Mouse (Mus musculus): ENCODE measurements around the gene Ice2.

Gene Ice2

DNA sequence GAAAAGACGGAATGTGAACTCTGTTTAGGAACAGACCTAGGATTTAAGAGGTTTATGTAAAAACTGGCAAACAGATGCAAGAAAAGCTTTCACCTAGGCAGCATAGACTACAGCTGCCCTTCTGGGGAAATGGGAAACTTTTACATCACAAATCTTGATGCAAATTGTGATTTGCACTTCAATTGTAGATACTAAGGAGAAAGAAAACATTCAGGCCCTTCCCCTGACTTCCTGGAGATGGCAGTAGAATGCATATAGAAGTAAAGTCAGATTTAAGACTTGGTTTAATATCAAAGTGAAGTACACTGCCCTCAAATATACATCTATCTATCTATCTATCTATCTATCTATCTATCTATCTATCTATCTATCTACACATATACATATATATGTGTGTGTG, 21.8 kb downstream of the Ice2 start:
- no peak for DNase-seq (ENCODE audit: low spot score)

DNA sequence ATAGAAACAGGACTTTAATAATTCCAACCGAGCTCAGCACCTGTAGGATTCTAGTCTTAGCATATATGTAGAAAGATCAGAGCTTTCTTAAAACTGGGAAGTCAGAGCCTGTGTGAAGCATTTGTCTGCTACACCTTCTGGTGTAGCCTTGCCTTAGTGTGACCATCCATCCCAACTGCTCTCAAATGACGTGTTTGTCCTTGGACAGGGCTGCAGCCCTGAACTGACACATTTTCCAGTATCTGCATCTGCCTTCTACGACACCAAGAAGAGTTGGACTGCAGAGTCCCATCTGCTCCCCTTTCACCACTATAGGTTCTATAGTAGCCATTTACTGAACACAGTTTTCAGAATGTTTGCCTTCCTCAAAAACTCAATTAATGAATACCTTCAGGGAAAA, 32.8 kb downstream of the Ice2 start:
- no peak for DNase-seq (ENCODE audit: low spot score)

GRCm38 (mm10) chr9:69431863-69432555, 34.3 kb downstream of the Ice2 start:
- DNase-seq (ENCODE audit: low spot score): no peak

DNA sequence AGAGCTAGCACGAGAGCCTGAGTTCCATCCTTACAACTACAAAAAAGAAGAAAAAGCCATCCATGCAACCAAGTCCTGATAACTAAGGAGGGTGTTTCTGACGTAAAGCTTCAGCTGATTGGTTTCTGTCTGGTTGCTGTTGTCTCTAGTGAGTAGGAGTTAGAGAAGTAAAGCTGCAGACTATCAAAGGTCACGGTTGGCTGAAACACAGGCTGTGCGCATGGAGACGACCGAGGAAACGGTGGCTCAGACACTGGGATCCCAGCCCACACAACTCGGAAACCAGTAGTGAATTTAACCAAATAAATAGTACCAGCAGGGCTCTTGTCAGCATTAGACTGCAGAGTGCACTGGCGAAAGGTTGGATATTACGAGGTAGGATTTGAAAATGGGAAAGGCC, 37.5 kb downstream of the Ice2 start:
- DNase-seq (ENCODE audit: low spot score): no peak

DNA sequence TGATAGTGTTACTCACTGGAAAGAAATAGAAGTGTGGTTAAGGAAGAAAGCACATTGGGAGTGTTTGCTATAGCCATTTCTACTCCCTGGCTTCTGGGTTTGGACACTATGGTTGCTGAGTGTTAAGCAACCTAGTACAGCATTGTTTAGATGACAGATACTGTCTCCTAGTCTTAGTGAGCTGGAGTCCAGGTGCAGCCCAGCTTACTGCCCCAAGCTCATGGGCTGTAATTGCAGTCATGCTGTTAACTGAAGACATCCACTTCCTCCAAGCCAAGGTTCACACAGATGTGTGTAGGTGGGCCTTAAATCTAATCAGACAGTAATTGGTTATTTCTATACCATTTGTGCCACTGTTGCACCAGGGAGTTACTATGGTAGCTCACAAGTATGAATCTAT, 38.0 kb downstream of the Ice2 start:
- DNase-seq (ENCODE audit: low spot score): no peak

GRCm38 (mm10) chr9:69439805-69440357, 42.2 kb downstream of the Ice2 start:
- no peak for DNase-seq (ENCODE audit: low spot score)

GRCm38 (mm10) chr9:69442471-69443038, 44.8 kb downstream of the Ice2 start:
- DNase-seq (ENCODE audit: low spot score): no peak

- DNase-seq (ENCODE audit: low spot score): no peak
These were observed 45.5 kb downstream of the Ice2 start for GRCm38 (mm10) chr9:69443203-69443602.

DNA sequence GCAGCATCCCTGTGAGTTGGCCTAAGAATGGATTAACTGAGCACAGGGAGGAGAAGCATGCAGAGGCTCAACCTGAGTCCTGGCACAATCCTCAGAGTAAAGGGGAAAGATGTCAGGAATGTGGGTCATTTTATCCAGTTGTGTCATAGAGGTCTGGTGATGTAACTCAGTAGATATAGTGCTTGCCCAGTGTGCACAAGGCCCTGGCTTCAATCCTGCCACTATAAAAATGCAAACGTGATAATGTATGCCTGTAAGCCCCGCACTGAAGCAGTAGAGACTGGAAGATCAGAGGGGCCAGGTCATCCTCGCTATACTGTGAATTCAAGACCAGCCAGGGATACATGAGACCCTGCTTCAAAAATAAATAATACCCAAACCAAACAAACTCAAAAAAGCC, 51.1 kb downstream of the Ice2 start:
- DNase-seq (ENCODE audit: low spot score): no peak

- DNase-seq (ENCODE audit: low spot score): no peak
These were observed 52.9 kb downstream of the Ice2 start for GRCm38 (mm10) chr9:69450636-69451035.

- no peak for DNase-seq (ENCODE audit: low spot score)
These were observed 54.4 kb downstream of the Ice2 start for GRCm38 (mm10) chr9:69451886-69452810.

GRCm38 (mm10) chr9:69453066-69453900, 55.6 kb downstream of the Ice2 start, which contains the start of gene Anxa2:
Anxa2 (plus strand) TSS chr9:69453620.
- DNase-seq (ENCODE audit: low spot score): no peak

DNA sequence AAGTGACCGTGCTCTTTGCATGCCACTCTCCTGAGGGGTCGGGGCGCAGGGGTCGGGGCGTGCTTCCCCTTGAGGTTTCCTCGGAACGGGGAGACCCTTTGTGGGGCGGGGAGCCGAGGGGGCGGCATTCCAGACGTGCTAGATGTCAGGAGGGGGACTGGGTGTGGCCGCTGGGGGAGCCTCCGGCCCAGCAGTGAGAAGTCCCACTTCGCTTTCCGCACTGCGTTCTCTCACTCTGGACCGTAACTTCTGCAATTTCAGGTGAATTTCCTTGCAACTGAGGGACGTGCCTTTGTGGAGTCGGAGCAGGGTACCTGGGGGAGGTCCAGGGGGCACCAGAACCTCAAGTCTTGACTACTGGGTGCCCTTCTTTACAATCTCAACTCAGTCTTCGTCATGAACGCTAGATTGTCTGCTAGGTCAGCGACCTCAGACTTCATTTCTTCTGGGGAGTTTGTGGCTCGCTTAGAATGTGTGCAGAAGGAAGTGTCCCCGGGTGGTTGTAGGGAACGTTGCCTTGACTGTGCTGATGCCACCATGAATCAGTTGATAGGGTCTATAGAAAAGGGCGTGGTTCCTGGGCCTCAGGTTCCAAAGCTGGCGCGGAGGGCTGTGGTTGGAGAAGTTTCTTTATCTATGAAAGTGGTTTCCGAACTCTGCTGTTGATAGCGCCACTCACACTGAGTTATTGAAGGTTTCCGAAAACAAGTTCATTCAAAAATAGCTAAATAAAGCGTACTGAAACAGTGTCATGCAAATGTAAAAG, 56.4 kb downstream of the Ice2 start:
- no peak for DNase-seq (ENCODE audit: low spot score)

DNA sequence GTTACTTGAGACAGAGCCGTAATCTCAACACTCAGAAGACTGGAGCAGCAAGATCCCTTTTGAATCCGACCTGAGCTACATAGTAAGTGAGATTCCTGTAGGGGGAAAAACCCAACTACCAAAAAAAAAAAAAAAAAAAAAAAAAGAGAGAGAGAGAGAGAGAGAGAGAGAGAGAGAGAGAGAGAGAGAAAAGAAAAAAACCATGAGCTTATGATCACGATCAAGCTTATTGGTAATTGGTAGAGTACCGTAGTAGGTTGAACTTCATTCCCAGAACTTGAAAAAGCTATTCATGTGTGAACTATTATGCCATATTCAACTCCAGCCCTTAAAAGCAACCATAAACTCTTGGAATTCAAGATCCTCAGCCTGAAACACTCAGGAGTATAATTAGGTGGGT, 57.0 kb downstream of the Ice2 start:
- DNase-seq (ENCODE audit: low spot score): no peak

GRCm38 (mm10) chr9:69455391-69455790, 57.7 kb downstream of the Ice2 start:
- DNase-seq (ENCODE audit: low spot score): no peak

- DNase-seq (ENCODE audit: low spot score): no peak
These were observed 58.8 kb downstream of the Ice2 start for GRCm38 (mm10) chr9:69456406-69457075.

- no peak for DNase-seq (ENCODE audit: low spot score)
These were observed 59.4 kb downstream of the Ice2 start for GRCm38 (mm10) chr9:69457143-69457542.

DNA sequence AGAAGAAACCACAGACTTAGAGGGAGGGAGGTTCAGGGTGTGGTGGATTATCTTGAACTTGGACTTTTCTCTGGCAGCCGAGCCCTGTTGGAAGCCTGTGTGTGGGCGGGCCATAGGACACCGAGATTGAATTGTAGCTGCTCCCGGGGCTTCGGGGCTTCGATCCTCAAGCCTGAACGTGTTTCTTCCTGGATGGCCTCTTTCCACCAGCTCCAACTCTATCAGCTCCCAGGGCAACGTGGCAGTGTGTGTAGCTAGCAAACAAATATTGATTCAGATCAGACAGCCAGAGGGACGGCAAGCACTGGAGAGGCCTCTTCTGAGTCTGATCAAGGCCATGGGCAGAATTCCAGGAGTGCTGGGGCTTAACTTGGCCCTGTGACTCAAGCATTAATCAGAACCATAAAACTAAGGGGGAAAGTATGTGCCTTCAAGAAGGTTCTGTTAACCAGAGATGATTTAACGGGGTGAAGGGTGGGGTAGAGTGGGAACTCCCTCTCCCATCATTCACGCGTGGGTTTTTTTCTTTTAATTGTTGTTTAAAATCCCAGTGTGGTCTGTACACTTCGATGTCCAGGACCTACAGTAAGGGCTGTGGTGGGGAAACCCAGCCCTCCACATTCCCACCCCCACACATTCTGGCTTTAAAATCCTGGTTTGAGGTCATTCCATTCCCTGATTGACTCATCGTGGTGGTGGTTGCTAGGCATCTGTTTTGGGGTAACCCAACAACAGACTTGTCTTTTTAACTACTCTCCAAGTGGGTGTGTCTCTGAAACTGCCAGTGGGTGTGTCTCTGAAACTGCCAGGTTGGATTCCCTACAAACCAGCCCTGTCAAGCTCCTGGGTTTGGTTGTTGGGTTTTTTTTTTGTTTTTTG, 60.3 kb downstream of the Ice2 start:
- DNase-seq (ENCODE audit: low spot score): no peak

- no peak for DNase-seq (ENCODE audit: low spot score)
These were observed 61.3 kb downstream of the Ice2 start for GRCm38 (mm10) chr9:69458982-69459381.
